Mouse (Mus musculus): ENCODE measurements around the gene Tmem143. TPM values are rescaled to one million over a fixed set of nuclear protein-coding genes. Genes with fewer than 3 reads are reported as not detected.

Tmem143 gene
- polyA plus RNA-seq, 1 experiment from 2014 or later = 3.2 TPM

- ATAC-seq (ENCODE audit: low FRiP score, low TSS enrichment) (no peak), DNase-seq (ENCODE audit: low spot score) (peak; percentile 45)
- Histone ChIP-seq H3K9me3 (ENCODE audit: control insufficient read depth, low read length) (no peaks in the 10 kb centered on the region), H3K4me1 (replicated peaks; ENCODE audit: control insufficient read depth, insufficient read depth) (peaks cover 12% of the 10 kb centered on the region), H3K36me3 (ENCODE audit: control insufficient read depth, insufficient read depth, low read length) (no peaks in the 10 kb centered on the region; the same call in 1 of the 2 replicates), H3K9ac (ENCODE audit: low read length) (peak within 1 kb of the TSS; percentile 54), H3K27ac (replicated peaks) (peak within 1 kb of the TSS; percentile 95), H3K4me3 (ENCODE audit: low read depth, low read length) (peak within 1 kb of the TSS; percentile 46), H3K4me2 (replicated peaks; ENCODE audit: low read depth) (peak within 1 kb of the TSS; percentile 62), H3K27me3 (ENCODE audit: control insufficient read depth, insufficient read depth, low read length) (no peaks in the 10 kb centered on the region)
- TF ChIP-seq CTCF (IDR thresholded peaks at IDR 0.05; ENCODE audit: low read depth) = no peak
- TF ChIP-seq EP300 (optimal IDR thresholded peaks at IDR 0.05) = no peak
- 3% methylated on average over 9 of the region's 9 CpGs for WGBS
These were observed 24.5 kb downstream of the Tmem143 start, which contains the start of gene Emp3 for GRCm38 (mm10) chr7:45921242-45921621. Gene Emp3 (minus strand): TSS chr7:45921404.

DNA sequence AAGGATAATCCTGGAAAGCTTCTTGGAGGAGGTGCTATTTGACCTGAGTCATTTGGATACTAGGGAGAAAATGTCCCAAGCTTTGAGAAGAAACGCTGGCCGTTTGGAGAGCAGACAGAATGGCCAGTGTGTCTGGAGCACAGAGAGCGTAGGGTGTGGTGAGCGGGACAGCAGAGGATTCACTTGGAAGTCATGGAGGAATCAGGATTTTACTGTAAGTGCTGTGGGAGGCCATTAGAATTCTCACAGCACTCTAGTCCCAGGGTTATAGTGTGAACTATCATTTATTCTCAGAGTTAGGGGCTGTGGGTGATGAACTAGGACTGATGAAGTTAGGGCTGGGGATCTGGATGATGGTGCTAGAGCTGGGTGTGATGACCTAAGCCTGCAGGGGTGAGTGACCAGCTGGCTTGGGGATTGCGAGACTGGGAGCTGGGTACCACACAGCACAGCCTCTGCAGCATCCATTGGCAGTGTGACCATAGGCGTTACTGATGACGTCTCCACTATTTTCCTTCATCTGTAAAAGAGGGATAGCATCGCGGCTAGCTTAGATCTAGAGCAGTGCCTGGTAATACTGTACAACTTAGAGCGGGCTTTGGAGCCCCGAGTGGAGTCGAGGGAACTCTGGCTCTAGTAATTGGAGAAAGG lies 25.3 kb downstream of the Tmem143 start:
- Histone ChIP-seq H3K9me3 (ENCODE audit: control insufficient read depth, low read length) (no peaks in the 10 kb centered on the region), H3K27me3 (ENCODE audit: control insufficient read depth, insufficient read depth, low read length) (no peaks in the 10 kb centered on the region), H3K4me3 (ENCODE audit: low read depth, low read length) (no peak overlapping the region), H3K4me2 (replicated peaks; ENCODE audit: low read depth) (no peak overlapping the region), H3K27ac (replicated peaks) (peak overlapping the region; percentile 95), H3K4me1 (replicated peaks; ENCODE audit: control insufficient read depth, insufficient read depth) (peaks cover 12% of the 10 kb centered on the region), H3K36me3 (ENCODE audit: control insufficient read depth, insufficient read depth, low read length) (no peaks in the 10 kb centered on the region; the same call in 1 of the 2 replicates), H3K9ac (ENCODE audit: low read length) (peak overlapping the region; percentile 43)
- ATAC-seq (ENCODE audit: low FRiP score, low TSS enrichment) = no peak
- DNase-seq (ENCODE audit: low spot score) = no peak
- TF ChIP-seq EP300 (optimal IDR thresholded peaks at IDR 0.05) (no peak), CTCF (IDR thresholded peaks at IDR 0.05; ENCODE audit: low read depth) (no peak)
- 74% methylated on average over 12 of the region's 12 CpGs for WGBS

DNA sequence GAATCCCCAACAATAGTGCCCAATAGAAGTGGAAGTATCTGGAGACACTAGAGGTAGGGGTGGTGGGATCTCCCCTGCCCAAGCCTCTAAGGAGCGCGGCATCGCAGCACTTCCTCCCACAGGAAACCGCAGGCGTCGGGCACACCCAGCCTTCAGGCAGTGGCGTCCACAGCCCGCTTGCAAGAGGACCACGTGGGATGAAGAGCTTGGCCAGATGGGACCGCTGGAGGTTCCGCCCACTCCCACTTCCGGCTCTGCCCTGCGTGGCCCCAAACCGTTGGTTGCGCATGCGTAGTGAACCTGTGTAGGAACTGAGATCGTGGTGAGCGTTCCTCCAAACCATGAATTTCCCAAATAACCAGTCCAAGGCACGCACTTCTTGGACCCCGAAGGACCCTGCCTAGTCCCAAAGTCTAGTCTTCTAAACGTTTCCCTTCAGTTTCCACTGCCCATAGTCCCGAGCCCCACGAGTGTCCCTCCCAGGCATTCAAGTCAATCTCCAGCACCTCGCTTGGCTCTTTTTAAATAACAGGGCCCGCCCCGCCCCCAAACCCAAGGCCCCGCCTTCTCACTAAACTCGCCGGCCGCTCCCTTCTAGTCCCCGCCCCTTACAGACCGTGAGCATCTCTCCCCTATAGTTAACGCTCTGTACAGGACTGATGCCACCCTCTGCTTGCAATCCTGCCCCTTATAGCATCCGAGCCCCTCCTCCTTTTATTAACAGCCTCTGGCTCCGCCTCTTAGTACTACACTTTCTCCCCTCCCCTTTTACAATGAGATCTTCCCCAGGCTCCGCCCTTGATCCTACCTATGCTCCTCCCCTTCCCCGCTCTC lies 26.4 kb downstream of the Tmem143 start:
- H3K9ac ChIP-seq (ENCODE audit: low read length) = peak overlapping the region; percentile 59
- no peaks in the 10 kb centered on the region for H3K27me3 ChIP-seq (ENCODE audit: control insufficient read depth, insufficient read depth, low read length)
- peak overlapping the region; percentile 95 for H3K27ac ChIP-seq (replicated peaks)
- peaks cover 8% of the 10 kb centered on the region; the same call in 1 of the 2 replicates for H3K4me1 ChIP-seq (replicated peaks; ENCODE audit: control insufficient read depth, insufficient read depth)
- H3K4me3 ChIP-seq (ENCODE audit: low read depth, low read length) = peak overlapping the region; percentile 51
- peak; percentile 96 for DNase-seq (ENCODE audit: low spot score)
- TF ChIP-seq CTCF (IDR thresholded peaks at IDR 0.05; ENCODE audit: low read depth) = no peak
- no peak for TF ChIP-seq EP300 (optimal IDR thresholded peaks at IDR 0.05)
- H3K36me3 ChIP-seq (ENCODE audit: control insufficient read depth, insufficient read depth, low read length) = no peaks in the 10 kb centered on the region
- no peaks in the 10 kb centered on the region for H3K9me3 ChIP-seq (ENCODE audit: control insufficient read depth, low read length)
- under 1% methylated on average over 37 of the region's 37 CpGs for WGBS
- peak overlapping the region; percentile 56 for H3K4me2 ChIP-seq (replicated peaks; ENCODE audit: low read depth)
- ATAC-seq (ENCODE audit: low FRiP score, low TSS enrichment) = peak; percentile 93

- peak within 1 kb of the TSS; percentile 51 for H3K4me3 ChIP-seq (ENCODE audit: low read depth, low read length)
- ATAC-seq (ENCODE audit: low FRiP score, low TSS enrichment) (peak; percentile 78), DNase-seq (ENCODE audit: low spot score) (peak; percentile 80)
- no peak for TF ChIP-seq EP300 (optimal IDR thresholded peaks at IDR 0.05)
- TF ChIP-seq CTCF (IDR thresholded peaks at IDR 0.05; ENCODE audit: low read depth) = no peak
- H3K9ac ChIP-seq (ENCODE audit: low read length) = peak within 1 kb of the TSS; percentile 59
- H3K36me3 ChIP-seq (ENCODE audit: control insufficient read depth, insufficient read depth, low read length) = no peaks in the 10 kb centered on the region
- H3K27me3 ChIP-seq (ENCODE audit: control insufficient read depth, insufficient read depth, low read length) = no peaks in the 10 kb centered on the region
- 11% methylated on average over 24 of the region's 24 CpGs for WGBS
- H3K27ac ChIP-seq (replicated peaks) = peak within 1 kb of the TSS; percentile 95
- H3K4me2 ChIP-seq (replicated peaks; ENCODE audit: low read depth) = peak within 1 kb of the TSS; percentile 56
- peaks cover 8% of the 10 kb centered on the region; the same call in 1 of the 2 replicates for H3K4me1 ChIP-seq (replicated peaks; ENCODE audit: control insufficient read depth, insufficient read depth)
- H3K9me3 ChIP-seq (ENCODE audit: control insufficient read depth, low read length) = no peaks in the 10 kb centered on the region
These were observed 27.2 kb downstream of the Tmem143 start, which contains the start of gene Ccdc114 for GRCm38 (mm10) chr7:45923762-45924428. Gene Ccdc114 (plus strand): TSS chr7:45924072.

DNA sequence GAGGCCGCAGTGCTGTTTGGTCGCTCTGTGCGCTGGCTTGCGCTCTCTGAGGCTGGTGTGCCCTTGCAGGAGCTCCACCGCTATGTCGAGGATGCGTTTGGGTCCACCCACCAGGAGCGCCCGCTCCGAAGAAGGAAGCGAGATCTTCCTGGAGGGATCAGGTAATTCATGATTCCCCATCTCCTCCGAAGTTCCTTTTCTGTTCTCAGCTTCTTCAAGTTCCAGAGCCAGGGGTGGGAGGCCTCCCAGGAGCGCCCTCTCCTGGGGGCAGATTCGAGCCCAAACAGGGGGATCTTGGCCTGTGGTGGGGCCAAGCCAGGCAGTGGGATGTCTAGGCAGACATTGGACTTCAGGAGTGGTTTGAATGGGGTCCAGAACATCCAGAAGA lies 27.7 kb downstream of the Tmem143 start:
- Histone ChIP-seq H3K4me1 (replicated peaks; ENCODE audit: control insufficient read depth, insufficient read depth) (peaks cover 8% of the 10 kb centered on the region; the same call in 1 of the 2 replicates), H3K36me3 (ENCODE audit: control insufficient read depth, insufficient read depth, low read length) (no peaks in the 10 kb centered on the region), H3K27ac (replicated peaks) (peak overlapping the region; percentile 95), H3K4me2 (replicated peaks; ENCODE audit: low read depth) (peak overlapping the region; percentile 56), H3K9me3 (ENCODE audit: control insufficient read depth, low read length) (no peaks in the 10 kb centered on the region), H3K27me3 (ENCODE audit: control insufficient read depth, insufficient read depth, low read length) (no peaks in the 10 kb centered on the region), H3K4me3 (ENCODE audit: low read depth, low read length) (peak overlapping the region; percentile 51), H3K9ac (ENCODE audit: low read length) (no peak overlapping the region; the same call in 1 of the 2 replicates)
- peak; percentile 48 for DNase-seq (ENCODE audit: low spot score)
- ATAC-seq (ENCODE audit: low FRiP score, low TSS enrichment) = no peak
- TF ChIP-seq EP300 (optimal IDR thresholded peaks at IDR 0.05) = no peak
- TF ChIP-seq CTCF (IDR thresholded peaks at IDR 0.05; ENCODE audit: low read depth) = peak; percentile 60
- 26% methylated on average over 14 of the region's 14 CpGs for WGBS

All from stomach, postnatal 0 days (tissue).